Mouse (Mus musculus): ENCODE measurements around the gene Sync. TPM values are rescaled to one million over a fixed set of nuclear protein-coding genes. Genes with fewer than 3 reads are reported as not detected.
A peak's percentile ranks its signal among the peaks of the same experiment; 100 is the strongest.

Sync gene
- total and polyA plus RNA-seq, 2 experiments, result 0.05 TPM; not detected in 1

- Histone ChIP-seq H3K4me3 (ENCODE audit: insufficient read depth, low read depth, low read length) (no peak overlapping the region), H3K4me1 (ENCODE audit: control insufficient read depth, insufficient read depth, low read length) (peaks cover 15% of the 10 kb centered on the region), H3K27me3 (ENCODE audit: control insufficient read depth, insufficient read depth, low read length) (no peaks in the 10 kb centered on the region), H3K9ac (ENCODE audit: low read depth, low read length) (no peak overlapping the region), H3K27ac (replicated peaks; ENCODE audit: insufficient read depth, low read depth, low read length) (no peak overlapping the region), H3K36me3 (ENCODE audit: control insufficient read depth, insufficient read depth, low read length) (peaks cover 2% of the 10 kb centered on the region; the same call in 1 of the 2 replicates), H3K79me2 (ENCODE audit: control insufficient read depth, insufficient read depth, low read length) (peaks cover 64% of the 10 kb centered on the region)
- TF ChIP-seq POLR2A (IDR thresholded peaks at IDR 0.05; ENCODE audit: extremely low read depth, insufficient read depth, low read length) (no peak), CTCF (IDR thresholded peaks at IDR 0.05; ENCODE audit: low read depth, low read length) (no peak)
- DNase-seq (ENCODE audit: extremely low read depth, low read depth, low spot score), result no peak
- WGBS, result 89% methylated on average over 4 of the region's 4 CpGs
Measured at GRCm38 (mm10) chr4:129242761-129243160, 44.7 kb upstream of the Sync start.

- Histone ChIP-seq H3K36me3 (ENCODE audit: control insufficient read depth, insufficient read depth, low read length) (peaks cover 2% of the 10 kb centered on the region; the same call in 1 of the 2 replicates), H3K4me1 (ENCODE audit: control insufficient read depth, insufficient read depth, low read length) (peaks cover 15% of the 10 kb centered on the region), H3K9ac (ENCODE audit: low read depth, low read length) (no peak overlapping the region), H3K79me2 (ENCODE audit: control insufficient read depth, insufficient read depth, low read length) (peaks cover 54% of the 10 kb centered on the region), H3K27ac (replicated peaks; ENCODE audit: insufficient read depth, low read depth, low read length) (no peak overlapping the region), H3K27me3 (ENCODE audit: control insufficient read depth, insufficient read depth, low read length) (no peaks in the 10 kb centered on the region), H3K4me3 (ENCODE audit: insufficient read depth, low read depth, low read length) (no peak overlapping the region)
- no peak for TF ChIP-seq POLR2A (IDR thresholded peaks at IDR 0.05; ENCODE audit: extremely low read depth, insufficient read depth, low read length)
- TF ChIP-seq CTCF (IDR thresholded peaks at IDR 0.05; ENCODE audit: low read depth, low read length), result no peak
- DNase-seq (ENCODE audit: extremely low read depth, low read depth, low spot score), result peak; percentile 61
- 32% methylated on average over 4 of the region's 4 CpGs for WGBS
Measured at GRCm38 (mm10) chr4:129244802-129245201, 42.6 kb upstream of the Sync start.

- WGBS, result 16% methylated on average over 15 of the region's 15 CpGs
- Histone ChIP-seq H3K4me3 (ENCODE audit: insufficient read depth, low read depth, low read length) (peak overlapping the region; percentile 89), H3K4me1 (ENCODE audit: control insufficient read depth, insufficient read depth, low read length) (peaks cover 18% of the 10 kb centered on the region), H3K27me3 (ENCODE audit: control insufficient read depth, insufficient read depth, low read length) (no peaks in the 10 kb centered on the region), H3K27ac (replicated peaks; ENCODE audit: insufficient read depth, low read depth, low read length) (peak overlapping the region; percentile 94), H3K9ac (ENCODE audit: low read depth, low read length) (peak overlapping the region; percentile 92), H3K36me3 (ENCODE audit: control insufficient read depth, insufficient read depth, low read length) (no peaks in the 10 kb centered on the region), H3K79me2 (ENCODE audit: control insufficient read depth, insufficient read depth, low read length) (peaks cover 42% of the 10 kb centered on the region)
- DNase-seq (ENCODE audit: extremely low read depth, low read depth, low spot score), result peak; percentile 97
- 0 out of 2 replicates have a peak, but pooled peaks have one; percentile 2 for TF ChIP-seq POLR2A (IDR thresholded peaks at IDR 0.05; ENCODE audit: extremely low read depth, insufficient read depth, low read length)
- TF ChIP-seq CTCF (IDR thresholded peaks at IDR 0.05; ENCODE audit: low read depth, low read length), result peak; percentile 28; the same call in 1 of the 2 replicates
Measured at GRCm38 (mm10) chr4:129246360-129247301, 40.8 kb upstream of the Sync start.

- 0 out of 2 replicates have a peak, but pooled peaks have one; percentile 11 for TF ChIP-seq POLR2A (IDR thresholded peaks at IDR 0.05; ENCODE audit: extremely low read depth, insufficient read depth, low read length)
- no peak for TF ChIP-seq CTCF (IDR thresholded peaks at IDR 0.05; ENCODE audit: low read depth, low read length)
- Histone ChIP-seq H3K36me3 (ENCODE audit: control insufficient read depth, insufficient read depth, low read length) (no peaks in the 10 kb centered on the region), H3K4me3 (ENCODE audit: insufficient read depth, low read depth, low read length) (peak overlapping the region; percentile 89), H3K27me3 (ENCODE audit: control insufficient read depth, insufficient read depth, low read length) (no peaks in the 10 kb centered on the region), H3K27ac (replicated peaks; ENCODE audit: insufficient read depth, low read depth, low read length) (peak overlapping the region; percentile 94), H3K79me2 (ENCODE audit: control insufficient read depth, insufficient read depth, low read length) (peaks cover 32% of the 10 kb centered on the region), H3K9ac (ENCODE audit: low read depth, low read length) (peak overlapping the region; percentile 92), H3K4me1 (ENCODE audit: control insufficient read depth, insufficient read depth, low read length) (peaks cover 19% of the 10 kb centered on the region)
- peak; percentile 61 for DNase-seq (ENCODE audit: extremely low read depth, low read depth, low spot score)
- 7% methylated on average over 24 of the region's 24 CpGs for WGBS
Measured at GRCm38 (mm10) chr4:129247381-129248242, 39.8 kb upstream of the Sync start.

GRCm38 (mm10) chr4:129248243-129248767 lies 39.1 kb upstream of the Sync start:
- peaks cover 19% of the 10 kb centered on the region for H3K4me1 ChIP-seq (ENCODE audit: control insufficient read depth, insufficient read depth, low read length)
- no peak for DNase-seq (ENCODE audit: extremely low read depth, low read depth, low spot score)
- no peaks in the 10 kb centered on the region for H3K36me3 ChIP-seq (ENCODE audit: control insufficient read depth, insufficient read depth, low read length)
- peaks cover 26% of the 10 kb centered on the region for H3K79me2 ChIP-seq (ENCODE audit: control insufficient read depth, insufficient read depth, low read length)
- WGBS, result 3% methylated on average over 63 of the region's 74 CpGs
- H3K27me3 ChIP-seq (ENCODE audit: control insufficient read depth, insufficient read depth, low read length), result no peaks in the 10 kb centered on the region
- TF ChIP-seq POLR2A (IDR thresholded peaks at IDR 0.05; ENCODE audit: extremely low read depth, insufficient read depth, low read length), result 0 out of 2 replicates have a peak, but pooled peaks have one; percentile 15
- TF ChIP-seq CTCF (IDR thresholded peaks at IDR 0.05; ENCODE audit: low read depth, low read length), result no peak
- H3K27ac ChIP-seq (replicated peaks; ENCODE audit: insufficient read depth, low read depth, low read length), result peak overlapping the region; percentile 94
- H3K9ac ChIP-seq (ENCODE audit: low read depth, low read length), result peak overlapping the region; percentile 92
- H3K4me3 ChIP-seq (ENCODE audit: insufficient read depth, low read depth, low read length), result peak overlapping the region; percentile 89

Measured in liver, adult 2 months (tissue).